Mouse (Mus musculus) macrophage (primary cell): Measurements from ENCODE around the gene 1700016K19Rik. TPM values are rescaled to one million over a fixed set of nuclear protein-coding genes. Genes with fewer than 3 reads are reported as not detected.

ENCODE experiments used
- polyA plus RNA-seq: library from polyadenylated mRNA; stranded (reverse); fragments of 250-400 nt; gene quantifications from 3 replicates; pipeline ENCODE4 v1.2.4, GENCODE M21; 2018; ENCODE audit warnings: inconsistent platforms

The 1700016K19Rik gene
- polyA plus RNA-seq, 1 experiment from 2014 or later: not detected

Other genes with a start within 250 kb of the 1700016K19Rik start
- not detected in 3 replicates for gene Doc2b, start 203.9 kb upstream of the 1700016K19Rik start, polyA plus RNA-seq
- gene Rph3al, start 61.5 kb upstream of the 1700016K19Rik start, polyA plus RNA-seq: not detected in 3 replicates
- gene Rflnb, start 27.9 kb downstream of the 1700016K19Rik start, polyA plus RNA-seq: 0.15 to 0.23 TPM in 2 of 3 replicates, not detected in the other
- gene Vps53, start 179.7 kb downstream of the 1700016K19Rik start, polyA plus RNA-seq: 40.3 to 55.9 TPM (median 45.5 TPM) in 3 replicates
- gene Fam57a, start 179.8 kb downstream of the 1700016K19Rik start, polyA plus RNA-seq: 1.5 to 6.1 TPM (median 2.5 TPM) in 3 replicates
- not detected in 3 replicates for gene Dbil5, start 217.7 kb downstream of the 1700016K19Rik start, polyA plus RNA-seq
- gene Gemin4, start 217.8 kb downstream of the 1700016K19Rik start, polyA plus RNA-seq: 3.1 to 12.0 TPM (median 3.1 TPM) in 3 replicates
- 3.0 to 9.3 TPM (median 4.1 TPM) in 3 replicates for gene Mrm3, start 243.8 kb downstream of the 1700016K19Rik start, polyA plus RNA-seq
- gene Glod4, start 243.8 kb downstream of the 1700016K19Rik start, polyA plus RNA-seq: 50.3 to 72.9 TPM (median 66.8 TPM) in 3 replicates